Mouse (Mus musculus) limb, embryonic 14.5 days (tissue): ENCODE results near the gene Defb13. TPM values are rescaled to one million over a fixed set of nuclear protein-coding genes. Genes with fewer than 3 reads are reported as not detected.

Experiments
- ATAC-seq: fragments of 200-750 bp; cut with Nextera tagmentation; 2 replicates; pipeline ENCODE4 v1.8.0; 2017; ENCODE audit warnings: low read depth, moderate number of reproducible peaks, moderate TSS enrichment; ENCODE audit not compliant: low FRiP score
- DNase-seq: peaks from one replicate; pipeline ENCODE4 v3.0.0-alpha.2; 2015; ENCODE audit warnings: low spot score
- H3K27ac ChIP-seq: fragments of 300-500 bp; sonication (generic); replicated peaks from 2 replicates; pipeline ENCODE4 v1.5.1; 2014; ENCODE audit warnings: low read depth, mild to moderate bottlenecking, low read length, moderate library complexity, mixed read lengths
- H3K27me3 ChIP-seq: fragments of 300-500 bp; sonication (generic); 2 replicates; pipeline ENCODE4 v1.6.1; 2014; ENCODE audit warnings: low read length, mixed read lengths; ENCODE audit not compliant: control insufficient read depth, insufficient read depth
- H3K36me3 ChIP-seq: fragments of 300-500 bp; sonication (generic); 2 replicates; pipeline ENCODE4 v1.6.1; 2014; ENCODE audit warnings: mild to moderate bottlenecking, low read length, moderate library complexity, mixed read lengths; ENCODE audit not compliant: control insufficient read depth, insufficient read depth
- H3K4me1 ChIP-seq: fragments of 300-500 bp; sonication (generic); 2 replicates; pipeline ENCODE4 v1.6.1; 2014; ENCODE audit warnings: antibody characterized with exemption, low read length, mixed read lengths; ENCODE audit not compliant: control insufficient read depth, insufficient read depth
- H3K4me2 ChIP-seq: fragments of 300-500 bp; sonication (generic); replicated peaks from 2 replicates; pipeline ENCODE4 v1.6.1; 2014; ENCODE audit warnings: low read depth, mild to moderate bottlenecking, low read length, moderate library complexity; ENCODE audit not compliant: severe bottlenecking
- H3K4me3 ChIP-seq: fragments of 300-500 bp; sonication (generic); replicated peaks from 2 replicates; pipeline ENCODE4 v1.5.1; 2014; ENCODE audit warnings: low read length
- H3K9ac ChIP-seq: fragments of 300-500 bp; sonication (generic); 2 replicates; pipeline ENCODE4 v1.6.1; 2014; ENCODE audit warnings: mild to moderate bottlenecking, low read depth, low read length, moderate library complexity; ENCODE audit not compliant: severe bottlenecking
- H3K9me3 ChIP-seq: fragments of 300-500 bp; sonication (generic); 2 replicates; pipeline ENCODE4 v1.6.1; 2016; ENCODE audit warnings: low read length; ENCODE audit not compliant: control insufficient read depth
- POLR2A ChIP-seq: fragments of 200-500 bp; IDR thresholded peaks from 2 replicates; pipeline ENCODE4 v1.8.0; 2012; ENCODE audit warnings: inconsistent platforms, mild to moderate bottlenecking, moderate library complexity, borderline replicate concordance; ENCODE audit not compliant: insufficient read depth, insufficient read length; ENCODE audit errors: extremely low read depth
- WGBS: fragments of 180-500 bp; shearing (Covaris S2); extraction: QIAGEN DNeasy Blood & Tissue Kit; methylation state at CpG from one replicate; pipeline ENCODE4 v1.1.7; 2014; 5-methylcytosine and 5-hydroxymethylcytosine counted together
- polyA plus RNA-seq, 2 experiments: library from polyadenylated mRNA; depleted of rRNA in 1 of 2; stranded (reverse) in 1 of 2; unstranded in 1 of 2; fragments of >200 nt; fragmentation: Nextera tagmentation in 1 of 2; extraction: Ambion mirVana in 1 of 2; gene quantifications; 2 replicates each; pipeline versions ENCODE4 v1.2.1 to v1.2.3; 2012 to 2014

The Defb13 gene
- polyA plus RNA-seq, 2 experiments: not detected

DNA sequence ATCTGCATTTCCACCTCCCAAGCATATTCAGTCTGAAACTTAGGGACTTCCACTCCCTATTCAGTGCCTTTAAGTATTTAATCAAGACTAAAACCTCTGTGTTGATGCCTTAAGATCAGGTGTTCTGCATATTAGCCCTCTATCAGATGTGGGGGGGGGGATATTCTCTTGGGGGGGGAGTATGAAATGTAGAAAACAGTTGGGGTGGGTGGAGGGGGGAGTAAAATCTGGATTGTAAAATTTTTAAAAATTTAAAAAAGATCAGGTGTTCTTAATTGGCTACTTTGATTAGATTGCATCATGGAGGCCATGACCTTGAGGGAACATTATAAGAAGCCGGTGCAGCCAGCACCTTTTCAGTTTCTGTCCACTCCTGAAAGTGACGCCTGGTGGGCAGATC lies 11.9 kb downstream of the Defb13 start, which contains the start of gene Fam90a1a:
Gene Fam90a1a (plus strand): TSS at position 301 of the 400 bp plus-strand sequence.
- Histone ChIP-seq H3K27me3 (no peaks in the 10 kb centered on the region), H3K27ac (no peak within 1 kb of the TSS), H3K36me3 (no peaks in the 10 kb centered on the region), H3K4me1 (no peaks in the 10 kb centered on the region), H3K4me3 (no peak within 1 kb of the TSS), H3K9me3 (no peaks in the 10 kb centered on the region), H3K9ac (no peak within 1 kb of the TSS), H3K4me2 (no peak within 1 kb of the TSS)
- ATAC-seq (no peak), DNase-seq (no peak)
- WGBS: 82% methylated on average over 2 of the region's 2 CpGs
- TF ChIP-seq POLR2A: no peak

DNA sequence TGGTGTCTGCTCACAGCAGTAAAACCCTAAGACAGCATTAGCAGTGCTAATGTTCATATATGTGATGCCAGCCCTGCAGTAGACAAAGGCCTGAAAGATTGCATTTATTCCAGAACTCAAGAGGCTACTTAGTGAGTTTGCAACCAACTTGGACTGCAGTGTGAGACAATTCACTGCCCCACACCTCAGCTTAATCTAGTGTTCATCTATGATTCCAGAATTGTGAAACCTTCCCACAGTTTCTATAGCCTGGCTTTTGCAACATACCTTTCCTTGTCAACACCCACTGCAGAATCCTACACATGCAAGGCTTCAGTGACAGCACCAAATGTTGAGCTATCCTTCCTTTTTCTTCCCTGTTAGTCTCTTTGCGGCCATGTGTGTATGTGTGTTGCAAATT lies 20.1 kb downstream of the Defb13 start:
- Histone ChIP-seq H3K27ac (no peak overlapping the region), H3K4me1 (no peaks in the 10 kb centered on the region), H3K27me3 (no peaks in the 10 kb centered on the region), H3K36me3 (no peaks in the 10 kb centered on the region), H3K9me3 (no peaks in the 10 kb centered on the region), H3K4me3 (no peak overlapping the region), H3K9ac (no peak overlapping the region), H3K4me2 (no peak overlapping the region)
- 82% methylated on average over 1 of the region's 1 CpGs for WGBS
- no peak for TF ChIP-seq POLR2A
- DNase-seq (no peak), ATAC-seq (no peak)

GRCm38 (mm10) chr8:21969475-21969874 lies 22.9 kb downstream of the Defb13 start, which contains the start of gene Ccdc70:
Gene Ccdc70, plus strand, starts transcription at chr8:21969775.
- H3K36me3 ChIP-seq: no peaks in the 10 kb centered on the region
- no peaks in the 10 kb centered on the region for H3K4me1 ChIP-seq
- H3K4me3 ChIP-seq: no peak within 1 kb of the TSS
- H3K27me3 ChIP-seq: no peaks in the 10 kb centered on the region
- H3K27ac ChIP-seq: no peak within 1 kb of the TSS
- ATAC-seq (no peak), DNase-seq (no peak)
- 86% methylated on average over 3 of the region's 3 CpGs for WGBS
- no peak within 1 kb of the TSS for H3K9ac ChIP-seq
- H3K9me3 ChIP-seq: no peaks in the 10 kb centered on the region
- TF ChIP-seq POLR2A: no peak
- no peak within 1 kb of the TSS for H3K4me2 ChIP-seq

GRCm38 (mm10) chr8:21978193-21978592 lies 31.6 kb downstream of the Defb13 start:
- Histone ChIP-seq H3K4me2 (no peak overlapping the region), H3K27me3 (no peaks in the 10 kb centered on the region), H3K4me1 (no peaks in the 10 kb centered on the region), H3K4me3 (no peak overlapping the region), H3K27ac (no peak overlapping the region), H3K36me3 (no peaks in the 10 kb centered on the region), H3K9ac (no peak overlapping the region), H3K9me3 (no peaks in the 10 kb centered on the region)
- 56% methylated on average over 4 of the region's 4 CpGs for WGBS
- DNase-seq: no peak
- no peak for ATAC-seq
- no peak for TF ChIP-seq POLR2A

GRCm38 (mm10) chr8:21981664-21982337 lies 35.2 kb downstream of the Defb13 start:
- DNase-seq (no peak), ATAC-seq (no peak)
- no peaks in the 10 kb centered on the region for H3K4me1 ChIP-seq
- H3K27me3 ChIP-seq: no peaks in the 10 kb centered on the region
- no peak overlapping the region for H3K27ac ChIP-seq
- no peaks in the 10 kb centered on the region for H3K9me3 ChIP-seq
- H3K9ac ChIP-seq: no peak overlapping the region
- no peaks in the 10 kb centered on the region for H3K36me3 ChIP-seq
- H3K4me3 ChIP-seq: no peak overlapping the region
- H3K4me2 ChIP-seq: no peak overlapping the region
- TF ChIP-seq POLR2A: no peak
- WGBS: 57% methylated on average over 8 of the region's 8 CpGs
